Mouse (Mus musculus): ENCODE measurements around the gene Scube1. TPM values are rescaled to one million over a fixed set of nuclear protein-coding genes. Genes with fewer than 3 reads are reported as not detected.

Scube1 gene
- total RNA-seq (2022) = under 1 TPM; 0.12 to 0.35 (median 0.22) TPM

DNA sequence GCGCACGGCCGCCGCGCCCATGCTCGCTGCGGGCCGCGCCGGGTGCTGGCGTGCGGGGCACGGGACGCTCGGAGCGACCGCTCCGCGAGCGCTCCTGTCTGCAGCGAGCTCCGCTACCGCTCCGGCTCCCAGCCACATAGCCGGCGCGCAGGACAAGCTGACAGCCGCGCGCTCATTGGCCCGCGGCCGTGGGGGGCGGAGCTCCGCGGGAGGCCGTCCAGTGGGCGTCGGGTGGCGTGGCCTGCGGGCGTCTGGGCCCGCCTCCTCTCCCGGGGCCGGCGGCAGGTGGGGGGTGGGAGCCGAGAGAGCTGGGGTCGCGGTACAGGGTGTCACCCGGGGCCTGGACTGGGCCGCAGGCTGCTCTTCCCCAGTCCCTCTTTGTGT is at the start of gene Scube1:
Gene Scube1, minus strand, starts transcription at position 136 of the 384 bp plus-strand sequence.
- peak; percentile 63 to 81 for DNase-seq (ENCODE audit: low spot score in 2 of 2)

DNA sequence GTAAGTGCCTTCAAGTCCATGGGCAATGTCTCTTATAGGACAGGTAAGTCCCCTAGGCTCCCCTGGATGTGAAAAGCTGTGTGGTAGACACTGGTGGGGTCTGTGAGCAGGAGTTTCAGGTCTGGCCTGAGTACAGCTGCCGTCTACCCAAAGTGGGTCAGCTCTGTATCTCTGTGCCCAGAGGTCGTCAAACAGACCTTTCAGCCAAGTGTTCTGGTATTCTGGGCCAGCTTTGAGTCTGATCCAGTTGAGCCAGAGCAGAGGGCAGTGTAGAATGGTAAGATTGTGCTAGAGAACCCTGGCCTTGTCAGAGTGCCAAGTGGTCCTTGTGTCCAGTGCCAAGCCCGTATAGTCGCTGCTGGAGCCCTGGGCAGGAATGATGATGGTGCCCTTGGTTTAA is 48.1 kb upstream of the Scube1 start:
- DNase-seq (ENCODE audit: low spot score in 2 of 2) = no peak

DNA sequence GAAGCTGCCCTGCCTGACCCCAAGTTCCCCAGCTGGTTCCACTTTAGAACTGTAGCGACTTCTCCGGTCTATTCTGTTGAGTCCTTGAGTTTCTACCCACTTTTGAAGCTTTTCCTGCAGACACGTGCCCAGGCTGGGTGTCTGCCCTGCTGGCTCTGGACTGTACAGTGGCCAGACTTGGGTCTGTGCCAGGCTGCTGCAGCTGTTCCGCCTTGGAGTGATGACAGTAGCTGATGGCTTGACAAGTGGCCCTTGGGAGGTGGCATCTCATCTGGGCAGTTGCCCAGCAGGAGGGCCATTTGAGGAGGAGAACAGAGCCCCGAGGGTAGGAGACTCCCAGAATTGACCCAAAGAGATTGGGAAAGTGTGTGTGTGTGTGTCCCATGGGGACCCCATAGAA is 47.6 kb upstream of the Scube1 start:
- DNase-seq (ENCODE audit: low spot score in 2 of 2) = peak; percentile 12 to 15

DNA sequence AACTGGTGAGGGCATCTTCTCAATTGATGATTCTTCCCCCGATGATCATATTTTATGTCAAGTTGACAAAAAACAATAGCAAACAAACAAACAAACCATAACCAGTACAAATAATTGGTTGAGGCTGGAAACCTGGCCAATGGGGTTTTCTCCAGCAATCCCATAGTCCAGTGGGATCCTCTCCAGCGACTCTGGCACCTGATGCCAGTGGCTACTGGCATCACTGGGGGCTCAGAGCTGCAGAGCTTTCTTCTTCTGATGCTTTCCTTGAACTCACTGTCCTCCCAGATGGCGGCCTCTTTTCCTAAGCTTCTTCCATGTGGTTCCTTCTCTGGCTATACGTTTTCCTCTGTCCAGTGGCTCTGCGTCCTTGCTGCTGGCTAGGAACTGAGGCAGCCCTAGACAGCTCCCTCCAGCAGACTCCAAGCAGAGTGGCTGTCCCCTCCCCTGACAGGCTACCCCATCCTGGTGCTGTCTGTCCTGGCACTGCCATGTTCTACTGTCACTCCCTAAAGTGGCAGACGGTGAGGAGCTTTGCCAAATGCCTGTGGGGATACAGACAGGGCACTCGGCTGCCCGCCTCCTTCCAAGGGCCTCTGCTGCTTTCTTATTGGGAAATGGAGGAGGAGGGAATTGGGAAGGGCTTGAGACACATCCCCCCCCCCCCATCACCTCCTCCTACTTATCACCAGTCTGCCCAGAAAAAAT is 46.7 kb upstream of the Scube1 start:
- DNase-seq (ENCODE audit: low spot score in 2 of 2) = no peak

DNA sequence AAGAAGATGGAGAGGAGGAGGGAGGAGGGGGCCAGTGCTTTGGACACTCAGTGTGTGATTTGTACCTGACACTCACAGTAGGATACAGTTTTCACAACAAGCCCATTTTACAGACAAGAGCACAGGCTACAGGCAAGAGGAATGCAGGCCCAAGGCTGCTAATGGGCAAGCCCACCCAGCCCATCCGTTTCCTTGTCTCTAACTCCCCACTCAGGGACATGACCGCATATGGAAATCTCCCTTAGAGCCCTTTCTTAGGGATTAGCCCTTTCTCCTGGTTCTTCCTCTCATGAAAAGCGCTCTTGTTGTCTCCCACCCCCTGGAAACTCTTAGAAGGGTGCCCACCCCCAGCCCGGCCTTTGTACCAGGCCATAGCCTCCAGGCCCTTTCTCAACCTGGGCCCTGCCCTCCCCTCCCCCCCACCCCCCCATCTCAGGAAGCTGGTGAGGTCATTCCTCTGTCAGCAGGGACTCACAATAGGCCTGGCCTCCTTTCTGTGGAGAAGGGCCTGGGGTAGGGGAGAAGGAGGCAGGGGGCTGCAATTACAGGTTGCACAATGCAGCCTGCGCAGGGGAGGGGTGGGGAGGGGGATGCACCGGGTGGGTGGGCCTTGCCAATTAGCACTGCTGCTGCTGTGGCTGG is 40.7 kb upstream of the Scube1 start:
- no peak for DNase-seq (ENCODE audit: low spot score in 2 of 2)

DNA sequence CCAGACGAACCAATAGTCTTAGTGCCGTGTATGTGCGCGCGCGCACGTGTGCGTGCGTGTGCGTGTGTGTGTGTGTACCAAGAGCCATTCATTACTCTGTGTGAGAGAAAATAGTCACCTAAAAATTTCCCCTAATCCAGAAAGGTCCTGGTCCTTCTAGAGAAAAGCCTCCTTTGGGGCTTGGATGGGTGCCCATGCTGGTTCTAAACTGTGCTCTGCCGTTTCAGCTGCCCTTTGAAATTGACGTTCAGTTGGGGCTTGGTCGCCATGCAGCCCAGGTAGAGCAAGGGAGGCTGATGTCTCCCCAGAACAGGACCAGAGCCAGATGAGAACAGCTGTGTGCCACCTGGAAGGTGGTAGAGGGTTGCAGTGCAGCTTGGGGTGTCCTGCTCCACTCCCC is 36.7 kb upstream of the Scube1 start:
- DNase-seq (ENCODE audit: low spot score in 2 of 2) = no peak

DNA sequence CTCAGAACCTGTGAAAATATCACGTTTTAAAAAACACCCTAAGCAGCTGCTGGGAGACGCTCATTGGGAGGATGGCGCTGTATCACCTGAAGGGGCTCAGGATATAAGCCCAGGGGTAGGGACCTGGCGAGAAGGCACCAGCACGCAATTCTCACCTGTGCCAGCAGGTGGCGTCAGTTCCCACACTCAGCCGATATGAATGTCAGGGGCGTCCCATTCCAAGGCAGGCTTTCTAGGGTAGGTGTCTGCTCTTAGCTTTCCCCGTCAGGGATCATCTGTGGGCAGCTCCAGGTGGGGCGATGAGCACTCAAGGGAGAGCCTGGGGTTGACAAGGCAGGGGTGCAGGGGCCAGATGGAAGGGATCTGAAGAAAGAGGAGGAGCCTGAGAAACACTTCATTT is 35.9 kb upstream of the Scube1 start:
- DNase-seq (ENCODE audit: low spot score in 2 of 2) = no peak

DNA sequence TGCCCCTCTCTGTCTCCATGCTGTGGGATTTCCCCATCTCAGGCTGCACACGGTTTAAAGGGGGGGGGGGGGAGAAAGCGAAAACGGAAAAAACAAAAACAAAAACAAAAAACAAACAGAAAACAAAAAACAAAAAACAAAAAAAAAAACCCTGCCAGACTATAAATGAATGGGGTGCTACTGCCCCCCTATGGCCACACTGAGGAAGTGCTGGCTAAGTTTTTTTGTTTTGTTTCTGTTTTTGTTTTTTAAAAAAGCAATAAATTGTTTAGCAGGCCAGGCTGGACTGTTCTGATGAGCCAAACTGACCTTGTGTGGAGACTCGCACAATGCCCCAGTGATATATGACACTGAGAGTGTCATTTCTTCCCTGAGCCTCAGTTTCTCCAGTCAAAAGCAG is 34.1 kb upstream of the Scube1 start:
- DNase-seq (ENCODE audit: low spot score in 2 of 2) = no peak

DNA sequence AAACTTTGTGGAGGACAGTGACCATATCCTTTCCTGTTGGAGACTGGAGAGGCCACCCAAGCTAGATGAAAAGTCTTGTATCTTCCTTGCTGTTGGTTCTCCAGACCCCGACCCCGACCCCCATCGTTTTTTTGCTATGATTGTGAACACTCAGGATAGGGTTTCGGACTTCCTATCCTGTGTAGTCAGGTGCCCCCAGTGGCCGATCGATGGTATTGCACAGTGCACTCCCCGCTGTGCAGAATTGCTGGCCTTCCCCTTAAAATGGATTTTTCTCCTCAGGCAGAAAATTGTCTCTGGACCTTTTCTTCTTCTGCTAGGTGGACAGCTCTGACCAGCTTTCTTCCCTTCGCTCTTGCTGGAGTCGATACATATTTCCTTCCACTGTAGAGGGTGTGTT is 31.9 kb upstream of the Scube1 start:
- no peak for DNase-seq (ENCODE audit: low spot score in 2 of 2)

DNA sequence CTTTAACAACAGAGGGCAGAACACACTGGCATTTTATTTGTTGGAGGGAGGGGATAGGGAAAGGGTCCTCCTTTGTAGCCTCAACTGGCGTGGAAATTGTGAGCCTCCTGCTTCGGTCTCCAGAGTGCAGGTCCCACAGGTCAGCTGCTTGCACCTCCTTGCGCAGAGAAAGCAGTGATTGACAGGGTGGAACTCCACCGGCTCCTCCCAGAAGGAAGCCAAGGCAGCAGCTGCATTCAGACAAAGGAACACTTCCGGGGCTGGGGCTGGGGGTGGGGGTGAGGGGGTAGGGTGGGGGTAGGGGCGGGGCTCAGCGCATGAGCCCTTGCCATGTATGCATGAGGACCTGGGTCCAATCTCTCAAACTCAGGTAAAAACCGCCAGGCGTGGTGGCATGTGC is 24.6 kb upstream of the Scube1 start:
- no peak for DNase-seq (ENCODE audit: low spot score in 2 of 2)

DNA sequence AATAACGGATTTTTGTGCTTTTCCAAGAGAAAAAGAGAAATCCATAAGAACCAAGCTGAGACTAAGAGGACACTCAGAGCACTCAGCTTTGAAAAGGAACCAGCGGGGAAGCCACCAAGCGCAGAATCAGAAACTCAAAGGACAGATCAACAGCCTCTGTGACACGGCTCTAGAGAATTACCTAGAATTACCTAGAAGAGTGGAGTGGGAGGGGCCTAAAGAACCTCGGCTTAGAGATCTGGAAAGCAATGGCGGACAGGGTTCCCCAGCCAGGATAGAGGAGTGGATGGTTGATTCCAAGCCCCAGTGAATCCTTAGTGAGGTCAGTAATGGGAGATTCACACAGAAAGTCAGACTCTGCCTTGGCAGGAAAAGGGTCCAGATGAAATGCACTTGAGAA is 24.2 kb upstream of the Scube1 start:
- DNase-seq (ENCODE audit: low spot score in 2 of 2) = no peak

DNA sequence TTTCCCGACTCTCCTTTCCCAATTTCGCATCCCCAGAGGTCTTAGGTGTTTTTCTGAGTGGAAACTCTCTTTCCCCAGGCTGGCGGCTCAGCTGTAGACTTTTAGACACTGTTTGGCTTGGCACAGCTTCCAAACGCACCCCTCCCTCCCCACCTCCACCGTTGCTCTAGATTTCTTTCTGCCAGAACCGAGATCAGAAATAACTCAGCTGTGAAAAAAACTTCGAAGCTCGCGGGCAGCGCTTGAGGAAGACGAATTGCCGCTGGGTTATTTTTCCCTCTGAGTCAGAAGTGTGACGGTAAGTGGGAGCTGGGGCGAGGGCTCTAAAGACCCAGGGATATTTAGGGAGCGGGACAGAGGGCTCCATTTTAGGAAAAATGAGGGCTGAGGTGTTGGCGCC is 21.5 kb upstream of the Scube1 start:
- DNase-seq (ENCODE audit: low spot score in 2 of 2) = no peak

DNA sequence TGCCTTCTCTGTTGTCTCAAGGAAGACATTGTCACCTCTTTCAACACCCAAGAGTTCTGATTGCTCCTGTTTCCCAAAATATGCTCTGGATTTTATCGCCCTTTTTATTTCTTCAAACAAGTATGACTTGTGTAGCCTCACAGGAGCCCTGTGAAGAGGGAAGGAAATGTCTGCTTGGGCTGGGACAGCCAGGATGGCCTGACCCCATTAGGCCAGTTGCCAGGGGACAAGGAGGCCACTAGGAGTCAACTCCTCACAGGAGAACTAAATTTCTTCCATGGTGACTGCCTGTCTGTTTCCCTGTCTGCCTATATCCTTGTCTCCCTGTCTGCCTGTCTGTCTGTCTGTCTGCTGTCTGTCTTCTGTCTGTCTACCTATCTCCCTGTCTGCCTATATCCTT is 17.2 kb upstream of the Scube1 start:
- DNase-seq (ENCODE audit: low spot score in 2 of 2) = no peak

DNA sequence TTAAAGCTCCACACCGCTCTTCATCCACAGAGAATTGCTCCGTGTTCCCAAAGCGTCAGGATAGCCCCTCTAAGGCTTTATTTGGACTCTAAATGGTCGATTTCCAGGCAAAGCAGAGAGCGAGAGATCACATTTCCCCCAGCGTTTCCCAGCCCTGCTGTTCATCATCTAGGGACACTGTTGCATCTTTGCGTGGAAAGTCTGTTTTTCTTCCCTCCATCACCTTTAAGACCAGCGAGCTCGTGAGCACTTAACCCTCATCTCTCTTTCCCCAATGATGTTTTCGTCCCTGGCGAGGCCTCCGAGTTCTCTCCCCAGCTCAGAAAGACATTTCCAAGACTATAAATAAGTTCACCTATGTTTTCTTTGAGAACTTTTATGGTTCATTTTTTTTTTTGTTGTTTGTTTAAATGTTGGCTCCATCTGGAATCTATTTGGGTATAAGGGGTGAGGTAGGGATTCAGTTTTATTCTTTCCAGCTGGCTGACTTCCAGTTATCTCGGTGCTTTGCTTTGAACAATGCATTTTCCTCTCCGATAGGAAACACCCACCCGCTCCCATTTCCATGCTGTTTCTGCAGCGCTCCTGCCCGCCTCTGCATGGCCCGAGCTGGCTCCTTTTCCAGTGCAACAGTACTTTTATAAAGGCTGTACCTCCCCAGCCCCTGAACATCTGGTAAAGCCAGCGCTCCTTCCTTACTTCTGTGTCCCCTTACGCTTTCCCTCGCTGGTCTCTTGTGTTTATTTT is 16.0 kb upstream of the Scube1 start:
- DNase-seq (ENCODE audit: low spot score in 2 of 2) = no peak

DNA sequence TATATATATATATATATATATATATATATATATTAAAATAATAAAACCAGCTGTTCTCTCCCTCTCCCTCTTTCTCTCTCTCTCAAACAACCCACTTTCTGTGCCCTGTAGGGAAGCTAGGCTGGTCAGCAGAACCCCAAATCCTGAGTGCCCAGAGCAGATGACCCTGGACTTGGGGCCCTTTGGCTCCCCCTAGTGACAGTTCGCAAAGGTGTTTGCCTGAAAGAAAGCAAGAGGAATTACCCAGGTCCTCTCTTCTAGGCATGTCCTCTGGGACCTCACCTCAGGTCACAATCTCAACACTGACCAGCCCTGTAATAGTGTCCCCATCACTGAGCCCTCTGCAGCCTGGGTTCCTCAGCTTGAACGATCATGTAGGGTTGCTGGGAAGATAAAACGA is 2.8 kb upstream of the Scube1 start:
- DNase-seq (ENCODE audit: low spot score in 2 of 2) = peak; percentile 18 to 31

DNA sequence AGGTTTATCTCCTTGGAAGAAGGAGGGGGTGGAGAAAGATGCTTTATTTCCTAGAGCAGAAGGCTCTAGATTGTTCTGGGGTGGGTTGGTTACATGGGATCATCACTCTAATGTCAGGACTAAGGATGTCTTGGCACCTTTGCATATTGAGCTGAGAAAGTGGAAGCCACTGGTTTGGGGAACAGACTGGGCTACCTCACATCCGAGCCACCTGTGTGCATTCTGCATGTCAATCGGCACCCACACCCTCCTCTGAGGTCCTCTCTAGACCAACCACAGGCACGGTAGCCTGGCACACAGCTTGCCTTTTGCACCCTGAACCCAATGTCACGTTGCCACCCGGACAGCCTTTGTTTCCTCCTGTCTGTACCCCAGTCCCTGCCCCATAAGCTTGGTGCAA is 1.9 kb upstream of the Scube1 start:
- DNase-seq (ENCODE audit: low spot score in 2 of 2) = no peak

DNA sequence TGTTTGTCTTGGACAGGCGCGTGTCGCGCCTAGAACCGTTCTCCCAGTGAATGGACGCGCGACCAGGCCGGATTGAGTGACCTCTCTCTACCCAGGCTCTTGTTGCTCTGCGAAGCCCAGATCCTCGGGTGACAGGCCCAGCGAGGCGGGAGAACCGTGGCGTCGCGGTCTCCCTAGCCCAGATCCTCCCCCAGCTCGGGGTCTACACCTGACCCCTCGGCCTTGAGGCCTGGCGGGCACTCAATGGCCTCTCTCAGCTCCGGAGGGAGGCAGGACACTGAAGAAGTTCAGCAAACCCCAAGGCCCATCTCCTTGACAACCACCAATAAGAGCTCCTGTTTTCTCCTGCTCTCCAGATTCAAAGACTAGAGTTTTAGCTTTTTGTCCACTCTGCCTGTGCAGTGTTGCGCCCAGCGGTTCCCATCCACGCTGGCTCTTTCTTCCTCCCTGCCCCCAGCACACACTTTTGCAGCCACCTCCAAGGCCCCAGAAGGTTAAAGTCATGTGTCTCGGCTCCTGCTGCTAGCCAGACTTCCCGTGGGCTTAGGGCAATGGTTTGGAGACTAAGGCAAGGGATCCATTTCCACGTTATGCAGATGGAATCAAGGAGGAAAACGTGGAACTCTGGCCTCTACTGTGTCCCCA is 857 bp upstream of the Scube1 start:
- no peak for DNase-seq (ENCODE audit: low spot score in 2 of 2)

DNA sequence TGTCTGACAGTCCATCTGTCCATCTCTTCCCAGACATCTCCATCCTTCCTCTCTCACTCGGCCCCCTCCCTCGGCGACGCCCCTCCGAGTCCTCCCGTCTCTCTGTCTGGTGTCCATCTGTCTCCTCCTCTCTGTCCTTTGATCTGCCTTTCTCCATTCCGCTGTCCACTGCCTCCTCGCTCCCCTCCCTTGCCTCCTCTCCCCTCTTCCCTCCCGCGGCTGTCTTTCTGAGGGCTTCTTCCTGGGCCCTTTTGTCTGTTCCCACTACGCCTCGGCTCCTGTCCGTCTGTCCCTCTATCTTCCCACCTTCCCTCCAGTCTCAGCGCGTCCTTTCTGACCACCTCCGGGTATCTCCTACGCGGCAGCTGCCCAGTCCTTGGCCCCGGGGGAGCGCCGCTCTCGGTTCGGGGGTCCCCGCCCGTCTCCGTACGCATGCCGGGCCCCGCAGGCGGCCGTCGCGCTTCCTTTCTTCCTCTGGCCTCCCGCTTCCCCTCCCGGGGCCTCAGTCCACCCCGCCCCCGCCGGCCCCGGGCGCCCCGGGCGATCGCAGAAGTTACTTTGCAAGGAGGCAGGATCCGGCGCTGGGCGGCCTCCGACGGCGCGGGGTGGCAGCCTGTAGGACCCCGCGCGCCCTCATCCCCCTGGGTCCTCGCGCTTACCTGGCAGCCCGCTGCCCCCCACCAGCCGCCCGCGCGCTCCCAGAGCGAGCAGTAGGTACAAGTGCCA is 498 bp downstream of the Scube1 start:
- DNase-seq (ENCODE audit: low spot score in 2 of 2) = no peak

DNA sequence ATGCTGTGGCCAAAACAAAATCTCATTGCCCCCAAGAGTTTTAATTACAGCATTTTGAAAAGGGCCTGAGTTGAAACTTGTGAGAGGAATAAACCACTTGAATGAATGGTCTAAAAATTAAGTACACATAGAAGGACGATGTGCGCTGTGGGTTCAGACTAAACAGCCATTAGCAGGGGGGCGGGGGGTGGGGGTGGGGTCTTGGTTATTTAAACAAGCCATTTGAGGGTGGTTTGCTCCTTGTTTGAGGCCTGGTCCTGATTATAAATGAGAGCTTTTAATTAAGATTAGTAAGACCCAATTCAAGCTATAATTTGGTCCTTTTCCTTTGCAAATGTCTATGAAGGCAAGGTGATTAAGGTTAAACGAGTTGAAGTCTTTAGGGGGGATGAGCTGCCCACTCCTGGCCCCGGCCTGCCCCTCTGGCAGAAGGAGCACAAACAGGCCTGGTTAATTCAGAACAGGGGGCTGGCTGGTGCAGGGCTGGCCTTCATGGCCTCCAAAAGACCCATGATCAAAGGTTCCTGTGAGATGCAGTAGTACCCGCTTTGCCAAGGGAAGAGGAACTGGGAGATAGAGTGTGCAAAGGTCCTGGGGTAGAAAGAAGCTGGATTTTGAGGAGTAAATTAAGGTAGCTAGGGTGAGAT is 9.1 kb downstream of the Scube1 start:
- no peak for DNase-seq (ENCODE audit: low spot score in 2 of 2)

DNA sequence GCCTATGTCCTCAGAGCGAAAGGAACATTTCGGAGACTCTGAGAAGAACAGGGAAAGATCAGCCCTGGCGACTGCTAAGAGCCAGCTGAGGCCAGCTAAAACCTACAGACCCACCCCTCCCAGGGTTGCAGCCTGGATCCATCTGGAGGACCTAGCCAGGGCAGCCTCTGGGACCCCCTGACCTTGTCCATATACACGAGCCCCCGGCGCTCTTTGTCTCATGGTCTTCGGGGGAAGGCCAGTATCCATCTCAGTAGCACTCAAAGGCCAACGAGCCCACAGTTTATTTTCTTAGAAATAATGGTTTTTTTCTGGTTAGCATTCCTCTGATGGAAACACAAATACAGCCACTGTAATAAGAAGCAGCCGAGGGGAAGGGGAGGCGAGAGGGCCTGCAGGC is 12.0 kb downstream of the Scube1 start:
- DNase-seq (ENCODE audit: low spot score in 2 of 2) = no peak

DNA sequence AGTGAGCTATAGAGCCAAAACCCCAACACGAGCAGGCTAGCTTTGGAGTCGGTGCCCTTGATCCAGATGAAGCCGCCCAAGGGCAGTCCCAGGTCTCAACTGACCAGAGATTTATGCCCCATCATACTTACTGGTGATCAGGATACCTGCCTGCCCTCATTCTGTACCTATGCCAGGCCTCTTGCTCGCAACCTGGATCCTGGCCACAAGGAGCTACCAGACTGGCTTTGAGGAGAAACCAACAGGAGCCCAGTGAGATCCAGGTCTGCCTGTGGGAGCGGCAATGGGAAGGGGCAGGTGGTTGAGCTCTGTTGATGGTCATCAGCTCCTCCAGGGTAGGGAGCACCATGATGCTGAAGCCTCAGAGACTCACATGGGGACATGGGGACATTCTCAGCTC is 12.5 kb downstream of the Scube1 start:
- no peak for DNase-seq (ENCODE audit: low spot score in 2 of 2)
